Mouse (Mus musculus): ENCODE measurements around the gene Rasgrp1.

The Rasgrp1 gene

DNA sequence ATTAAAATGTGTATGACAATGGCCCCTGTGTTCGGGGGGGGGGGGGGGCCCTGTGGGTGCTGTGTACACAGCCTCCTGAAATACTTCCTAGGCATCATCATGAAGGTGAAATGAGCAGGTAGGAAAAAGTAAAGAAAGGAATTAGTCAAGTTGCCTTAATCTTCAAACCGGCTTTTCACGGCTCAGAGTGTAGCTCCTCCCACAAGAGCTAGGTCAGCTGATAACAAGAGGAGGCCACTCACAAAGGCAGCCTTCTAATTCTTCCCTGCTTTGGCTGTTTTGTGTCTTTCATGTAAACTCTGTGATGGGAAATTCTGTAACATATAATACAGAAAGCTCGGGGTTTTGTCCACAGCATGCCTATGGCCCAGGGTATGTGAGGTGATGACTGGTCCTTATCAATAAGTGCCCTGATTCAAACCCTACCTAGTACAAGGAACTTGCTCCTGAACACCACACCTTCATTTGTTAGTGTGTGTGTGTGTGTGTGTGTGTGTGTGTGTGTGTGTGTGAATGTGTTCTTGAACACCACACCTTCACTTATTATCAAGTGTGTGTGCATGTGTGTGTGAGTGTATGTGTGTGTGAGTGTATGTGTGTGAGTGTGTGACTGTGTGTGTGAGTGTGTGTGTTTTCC is 7.1 kb downstream of the Rasgrp1 start:
- in situ Hi-C loops (cut with MboI; ENCODE audit: low sequenced_read_pairs) = no loop called here

- in situ Hi-C loops (cut with MboI; ENCODE audit: low sequenced_read_pairs) = no loop called here
Observed at GRCm38 (mm10) chr2:117331634-117332033, 11.2 kb downstream of the Rasgrp1 start.

GRCm38 (mm10) chr2:117328521-117329285 is 14.1 kb downstream of the Rasgrp1 start:
- in situ Hi-C loops (cut with MboI; ENCODE audit: low sequenced_read_pairs) = no loop called here

- in situ Hi-C loops (cut with MboI; ENCODE audit: low sequenced_read_pairs) = no loop called here
Observed at GRCm38 (mm10) chr2:117322399-117322798, 20.4 kb downstream of the Rasgrp1 start.

DNA sequence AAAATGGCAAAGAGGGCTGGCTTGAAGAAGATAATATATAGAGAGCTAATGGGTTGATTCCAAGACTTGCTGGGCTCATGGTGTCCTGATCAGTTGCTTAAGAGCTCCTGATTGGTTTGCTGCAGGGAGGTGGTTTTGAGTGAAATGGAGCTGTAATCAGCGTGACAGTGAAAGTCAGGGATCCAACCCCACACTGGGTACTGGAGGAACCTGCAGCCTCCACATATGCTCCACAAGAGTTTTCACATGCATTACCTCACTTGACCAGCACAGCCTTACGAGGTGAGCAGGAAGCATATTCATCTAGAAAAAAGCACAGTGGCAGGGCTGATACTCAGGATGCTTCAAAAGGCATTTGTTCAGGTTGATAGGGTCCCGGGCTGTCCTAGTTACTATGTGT is 21.6 kb downstream of the Rasgrp1 start:
- in situ Hi-C loops (cut with MboI; ENCODE audit: low sequenced_read_pairs) = no loop called here

GRCm38 (mm10) chr2:117318991-117319390 is 23.8 kb downstream of the Rasgrp1 start:
- in situ Hi-C loops (cut with MboI; ENCODE audit: low sequenced_read_pairs) = no loop called here

GRCm38 (mm10) chr2:117313586-117314235 is 29.1 kb downstream of the Rasgrp1 start:
- in situ Hi-C loops (cut with MboI; ENCODE audit: low sequenced_read_pairs) = no loop called here

DNA sequence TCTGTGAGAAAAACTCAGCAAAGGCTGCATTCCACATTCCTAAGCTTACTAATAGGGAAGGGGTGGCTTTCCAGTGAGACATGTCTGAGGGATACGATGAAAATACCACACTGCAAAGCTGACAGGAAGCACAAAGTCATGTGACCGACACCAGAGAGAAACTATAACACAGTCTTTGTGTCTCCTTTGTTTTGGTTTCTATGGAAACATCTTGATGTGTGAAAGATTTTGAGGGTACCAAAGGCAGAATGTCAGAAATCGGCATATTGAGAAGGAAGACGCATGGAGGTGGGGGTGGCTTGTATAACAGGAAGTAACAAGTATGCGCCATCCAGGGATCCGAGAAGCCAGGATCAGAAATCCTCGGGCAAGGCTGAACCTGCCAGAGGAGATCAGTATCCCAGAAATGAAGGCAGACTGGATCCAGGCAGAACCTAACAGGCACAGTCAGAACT is 30.3 kb downstream of the Rasgrp1 start:
- in situ Hi-C loops (cut with MboI; ENCODE audit: low sequenced_read_pairs) = no loop called here

- in situ Hi-C loops (cut with MboI; ENCODE audit: low sequenced_read_pairs) = no loop called here
Observed at GRCm38 (mm10) chr2:117312030-117312429, 30.8 kb downstream of the Rasgrp1 start.

- in situ Hi-C loops (cut with MboI; ENCODE audit: low sequenced_read_pairs) = no loop called here
Observed at GRCm38 (mm10) chr2:117311349-117311748, 31.5 kb downstream of the Rasgrp1 start.

DNA sequence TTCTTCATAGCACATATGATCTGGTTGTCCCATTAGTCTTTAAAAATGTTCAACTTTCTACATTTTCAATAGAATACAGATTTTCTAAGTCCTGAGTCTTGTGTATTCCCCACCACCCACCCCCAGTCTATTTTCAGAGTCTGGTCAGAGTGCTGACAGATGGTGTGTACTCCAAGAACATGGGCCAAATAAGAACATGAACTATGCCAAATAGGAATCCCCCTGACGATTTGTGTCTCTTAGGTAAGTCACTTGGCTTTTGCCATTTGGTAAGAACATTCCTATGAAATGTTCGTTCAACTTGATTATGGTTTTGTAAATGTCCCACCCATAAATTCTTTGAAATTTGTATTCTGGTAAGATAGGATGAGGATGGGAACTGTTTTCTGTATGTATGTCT is 33.8 kb downstream of the Rasgrp1 start:
- in situ Hi-C loops (cut with MboI; ENCODE audit: low sequenced_read_pairs) = no loop called here

GRCm38 (mm10) chr2:117307959-117308358 is 34.8 kb downstream of the Rasgrp1 start:
- in situ Hi-C loops (cut with MboI; ENCODE audit: low sequenced_read_pairs) = no loop called here

- in situ Hi-C loops (cut with MboI; ENCODE audit: low sequenced_read_pairs) = no loop called here
Observed at GRCm38 (mm10) chr2:117304941-117305340, 37.9 kb downstream of the Rasgrp1 start.

DNA sequence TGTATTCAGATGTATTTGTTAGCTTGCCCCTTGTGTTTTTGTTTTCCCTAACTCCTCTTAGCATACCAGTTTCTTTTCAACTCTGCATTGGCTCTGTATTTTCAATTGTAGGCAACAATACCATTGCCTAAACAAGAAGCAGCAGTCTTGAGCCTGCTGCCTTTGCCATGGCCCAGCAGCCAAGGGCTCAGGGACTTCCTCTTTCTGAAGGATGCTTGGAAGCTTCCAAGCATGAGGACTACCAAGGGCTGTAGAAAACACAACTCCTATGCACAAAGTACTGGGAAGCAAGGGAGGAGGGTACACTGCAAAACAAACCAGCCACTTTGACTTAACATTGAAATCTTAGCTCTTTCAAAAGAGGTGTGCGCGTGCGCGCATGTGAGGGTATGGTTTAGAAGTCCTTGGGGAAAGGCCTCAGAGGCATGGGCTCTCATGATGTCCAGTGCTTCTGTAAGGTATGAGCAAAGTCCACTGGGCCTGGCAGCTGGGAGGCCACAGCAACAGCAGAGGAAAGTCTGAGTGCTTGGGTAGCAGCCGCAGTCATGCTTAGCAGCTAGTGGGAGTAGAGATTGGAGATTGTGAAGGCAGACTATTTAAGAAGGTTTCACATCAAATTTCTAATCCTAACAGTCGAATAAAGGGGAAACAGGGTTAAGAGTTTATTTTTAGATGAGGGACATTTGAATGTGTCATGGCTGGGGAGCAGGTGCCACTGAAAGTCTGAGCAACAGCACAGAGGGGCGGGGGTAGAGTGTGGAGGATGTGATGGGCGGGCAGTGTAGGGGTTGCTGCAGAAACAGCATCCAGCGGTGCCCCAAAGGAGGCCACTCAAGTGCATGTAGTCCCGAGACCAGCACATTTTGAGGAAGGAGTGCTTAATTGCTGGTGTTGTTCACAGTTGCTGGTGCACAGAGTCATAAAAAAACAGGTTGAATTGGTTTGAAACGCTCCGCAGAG is 39.1 kb downstream of the Rasgrp1 start:
- in situ Hi-C loops (cut with MboI; ENCODE audit: low sequenced_read_pairs) = no loop called here

DNA sequence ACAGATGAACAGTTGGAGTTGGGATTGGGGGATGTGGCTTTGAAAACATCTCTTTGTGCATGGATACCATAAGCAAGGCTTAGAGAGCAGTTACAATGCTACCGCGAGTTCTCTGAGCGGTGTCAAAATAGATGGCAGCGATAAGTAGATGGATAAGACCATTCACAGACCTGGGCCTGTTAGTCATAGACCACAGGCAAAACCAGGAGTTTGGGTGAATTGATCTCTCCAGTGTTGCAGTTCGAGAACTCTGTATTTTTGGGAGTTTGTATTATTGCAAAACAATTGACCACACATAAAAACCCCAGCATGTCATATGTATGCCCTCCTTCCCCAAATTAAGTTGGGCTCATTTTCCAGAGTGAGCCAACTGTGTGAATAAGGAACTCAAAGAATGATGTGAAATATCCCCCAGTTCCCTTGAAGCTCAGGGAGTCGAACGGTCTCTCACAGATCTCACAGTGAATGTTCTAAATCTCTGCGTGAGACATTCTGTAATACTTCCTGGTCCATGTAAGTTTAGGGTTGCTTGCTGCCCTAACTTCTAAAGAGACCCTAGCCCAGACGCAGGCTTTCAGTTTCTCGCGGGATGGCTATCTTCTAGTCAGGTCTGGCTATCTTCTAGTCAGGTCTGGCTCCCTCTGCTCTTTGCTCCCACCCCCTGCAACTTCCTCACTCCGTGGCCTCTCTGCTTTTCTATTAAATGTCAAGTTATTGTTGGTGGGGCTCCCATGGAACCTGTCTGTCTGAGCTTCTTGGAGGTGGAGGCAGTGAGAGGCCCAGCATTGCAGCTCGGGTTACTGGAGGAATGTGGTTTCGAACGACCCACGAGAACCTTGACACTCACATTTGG is 43.0 kb downstream of the Rasgrp1 start:
- in situ Hi-C loops (cut with MboI; ENCODE audit: low sequenced_read_pairs) = no loop called here

DNA sequence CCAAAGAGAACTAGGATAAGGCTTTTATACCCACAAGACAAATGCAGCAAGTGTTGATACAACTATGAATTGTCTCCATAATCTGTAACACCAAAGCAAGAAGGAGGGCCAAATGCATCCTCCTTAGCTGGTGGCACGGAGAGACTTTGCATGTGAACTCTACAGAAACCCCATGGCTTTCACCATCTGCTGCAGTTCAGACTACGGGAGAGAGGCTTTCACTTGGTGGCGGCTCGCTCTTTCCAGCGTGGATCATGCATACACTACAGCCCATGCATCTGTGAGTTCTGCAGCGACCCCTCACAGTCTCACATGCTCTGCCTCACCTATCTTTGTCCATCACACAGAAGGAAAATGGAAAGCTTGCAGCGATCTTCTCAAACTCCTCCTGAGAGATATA is 54.5 kb downstream of the Rasgrp1 start:
- in situ Hi-C loops (cut with MboI; ENCODE audit: low sequenced_read_pairs) = loop anchor here (10.0 kb wide), 1 partner anchor 137 kb away; no protein-coding TSS in a partner anchor

- in situ Hi-C loops (cut with MboI; ENCODE audit: low sequenced_read_pairs) = no loop called here
Observed at GRCm38 (mm10) chr2:117263786-117264408, 78.9 kb downstream of the Rasgrp1 start.

DNA sequence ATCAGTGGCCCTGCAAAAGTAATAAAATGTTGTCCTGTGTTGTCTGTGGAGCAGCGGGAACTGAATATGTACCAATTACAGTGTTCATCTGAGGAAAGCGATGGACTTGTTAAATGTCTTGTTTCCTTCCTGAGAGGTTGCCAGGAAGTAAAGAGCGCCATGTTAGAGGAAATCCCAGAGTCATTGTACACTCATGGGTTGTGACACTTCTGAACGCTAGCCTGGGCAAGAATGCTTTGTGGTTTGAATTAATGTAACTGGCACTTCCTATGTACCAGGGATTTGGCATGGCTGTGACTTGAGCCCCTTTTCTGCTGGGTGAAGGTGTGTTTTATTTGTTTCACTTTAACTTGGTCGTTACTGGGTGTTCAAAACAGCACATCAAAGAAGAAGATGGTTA is 80.6 kb downstream of the Rasgrp1 start:
- in situ Hi-C loops (cut with MboI; ENCODE audit: low sequenced_read_pairs) = no loop called here

DNA sequence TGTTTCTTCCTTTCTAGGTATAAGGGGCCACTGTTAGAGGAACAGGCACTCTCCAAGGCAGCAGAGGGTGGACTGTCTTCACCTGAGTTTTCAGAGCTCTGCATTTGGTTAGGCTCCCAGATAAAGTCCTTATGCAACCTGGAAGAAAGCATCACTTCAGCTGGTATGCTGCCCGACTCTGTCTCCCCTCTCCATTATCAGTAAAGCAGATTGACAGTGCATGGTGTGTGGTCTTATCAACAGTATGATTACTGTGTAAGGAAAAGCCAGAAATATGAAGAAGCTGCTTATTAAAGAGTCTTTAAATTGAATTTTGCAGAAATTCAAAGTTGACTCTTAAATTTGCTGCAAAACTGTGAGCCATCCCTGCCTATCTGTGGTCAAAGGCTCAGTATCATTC is 85.2 kb downstream of the Rasgrp1 start:
- in situ Hi-C loops (cut with MboI; ENCODE audit: low sequenced_read_pairs) = no loop called here
